Mouse (Mus musculus): ENCODE results near the gene Jpt2. TPM values are rescaled to one million over a fixed set of nuclear protein-coding genes. Genes with fewer than 3 reads are reported as not detected.

Gene Jpt2
- polyA plus RNA-seq, 1 experiment from 2014 or later: 95.0 TPM

DNA sequence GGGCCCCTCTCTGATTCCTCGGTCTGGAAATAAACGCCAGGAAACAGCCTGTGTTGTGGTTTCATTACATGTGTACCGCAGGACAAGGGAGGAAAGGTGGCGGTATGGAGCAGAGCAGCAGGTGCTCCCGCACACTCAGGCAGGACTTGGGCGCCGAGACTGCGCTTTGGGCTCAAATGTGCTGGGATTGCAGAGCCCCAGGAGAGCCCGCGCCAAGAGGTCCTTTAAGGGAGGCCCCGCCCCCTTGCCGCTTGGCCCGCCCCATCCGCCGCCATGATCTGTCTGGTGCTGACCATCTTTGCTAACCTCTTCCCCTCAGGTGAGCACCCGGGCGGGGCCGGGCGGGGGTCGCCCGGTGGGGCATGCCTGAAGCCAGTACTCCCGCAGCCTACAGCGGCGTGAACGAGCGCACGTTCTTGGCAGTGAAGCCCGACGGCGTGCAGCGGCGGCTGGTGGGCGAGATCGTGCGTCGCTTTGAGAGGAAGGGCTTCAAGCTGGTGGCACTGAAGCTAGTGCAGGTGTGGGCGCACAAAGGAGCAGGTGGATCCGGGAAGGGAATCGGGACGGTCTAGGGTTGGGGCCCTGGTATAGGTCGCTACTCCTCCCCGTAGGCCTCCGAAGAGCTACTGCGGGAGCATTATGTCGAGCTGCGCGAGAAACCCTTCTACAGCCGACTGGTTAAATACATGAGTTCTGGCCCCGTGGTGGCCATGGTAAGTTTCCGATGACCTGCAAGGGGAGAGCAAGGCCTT lies 64.1 kb downstream of the Jpt2 start, which contains the start of gene Nme3:
Gene Nme3, plus strand, starts transcription at position 260 of the 752 bp plus-strand sequence.
- H3K27me3 ChIP-seq (ENCODE audit: insufficient read depth, low read length): no peaks in the 10 kb centered on the region
- ATAC-seq (replicated peaks; ENCODE audit: low FRiP score, low read depth) (peak; percentile 67), DNase-seq (ENCODE audit: low spot score) (peak; percentile 86)
- WGBS: 1% methylated on average over 49 of the region's 50 CpGs
- peak within 1 kb of the TSS; percentile 95 for H3K4me2 ChIP-seq (ENCODE audit: low read length)
- H3K9ac ChIP-seq (ENCODE audit: low read depth, low read length): peak within 1 kb of the TSS; percentile 93
- peak; percentile 26; the same call in 1 of the 2 replicates for TF ChIP-seq CTCF (IDR thresholded peaks at IDR 0.05; ENCODE audit: low read depth)
- H3K36me3 ChIP-seq (ENCODE audit: insufficient read depth, low read length): peaks cover 48% of the 10 kb centered on the region
- H3K27ac ChIP-seq: peak within 1 kb of the TSS; percentile 89
- peaks cover 6% of the 10 kb centered on the region; the same call in 1 of the 2 replicates for H3K4me1 ChIP-seq (replicated peaks; ENCODE audit: insufficient read depth, low read length)
- H3K4me3 ChIP-seq (replicated peaks; ENCODE audit: low read depth, low read length): peak within 1 kb of the TSS; percentile 86
- no peaks in the 10 kb centered on the region for H3K9me3 ChIP-seq (replicated peaks; ENCODE audit: low read length)

DNA sequence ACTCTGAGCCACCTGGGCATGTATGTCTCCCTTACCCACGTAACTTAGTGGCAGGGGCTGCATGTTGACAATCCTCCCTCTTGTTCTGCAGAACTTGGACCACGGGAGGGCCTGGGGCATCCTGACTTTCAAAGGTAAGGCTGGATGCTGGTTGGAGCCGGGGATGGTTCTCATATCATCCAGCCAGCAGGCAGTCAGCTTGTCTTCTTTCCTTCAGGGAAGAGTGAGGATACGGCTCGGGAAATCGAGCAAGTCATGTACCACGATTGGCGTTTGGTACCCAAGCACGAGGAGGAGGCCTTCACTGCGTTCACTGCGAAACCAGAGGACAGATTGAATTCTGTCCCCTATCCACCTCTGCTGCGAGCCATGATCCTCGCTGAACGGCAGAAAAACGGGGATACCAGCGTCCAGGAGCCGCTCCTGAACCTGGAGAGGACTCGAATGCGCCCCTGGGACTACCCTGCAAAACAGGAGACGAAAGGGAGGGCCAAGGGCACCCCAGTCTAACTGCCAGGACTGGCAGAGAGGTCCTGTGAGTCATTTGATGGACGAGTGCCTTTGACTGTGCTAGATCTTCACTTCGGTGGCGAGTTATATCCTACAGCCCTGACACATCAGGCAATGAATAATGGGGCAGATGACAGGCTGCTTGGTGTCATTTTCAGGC lies 64.8 kb downstream of the Jpt2 start:
- Histone ChIP-seq H3K4me1 (replicated peaks; ENCODE audit: insufficient read depth, low read length) (peaks cover 6% of the 10 kb centered on the region; the same call in 1 of the 2 replicates), H3K27me3 (ENCODE audit: insufficient read depth, low read length) (no peaks in the 10 kb centered on the region), H3K27ac (peak overlapping the region; percentile 89), H3K4me3 (replicated peaks; ENCODE audit: low read depth, low read length) (peak overlapping the region; percentile 86), H3K4me2 (ENCODE audit: low read length) (peak overlapping the region; percentile 95), H3K36me3 (ENCODE audit: insufficient read depth, low read length) (peaks cover 47% of the 10 kb centered on the region), H3K9me3 (replicated peaks; ENCODE audit: low read length) (no peaks in the 10 kb centered on the region), H3K9ac (ENCODE audit: low read depth, low read length) (peak overlapping the region; percentile 93)
- WGBS: 6% methylated on average over 23 of the region's 23 CpGs
- ATAC-seq (replicated peaks; ENCODE audit: low FRiP score, low read depth) (no peak; the same call in 1 of the 2 replicates), DNase-seq (ENCODE audit: low spot score) (no peak)
- no peak for TF ChIP-seq CTCF (IDR thresholded peaks at IDR 0.05; ENCODE audit: low read depth)

DNA sequence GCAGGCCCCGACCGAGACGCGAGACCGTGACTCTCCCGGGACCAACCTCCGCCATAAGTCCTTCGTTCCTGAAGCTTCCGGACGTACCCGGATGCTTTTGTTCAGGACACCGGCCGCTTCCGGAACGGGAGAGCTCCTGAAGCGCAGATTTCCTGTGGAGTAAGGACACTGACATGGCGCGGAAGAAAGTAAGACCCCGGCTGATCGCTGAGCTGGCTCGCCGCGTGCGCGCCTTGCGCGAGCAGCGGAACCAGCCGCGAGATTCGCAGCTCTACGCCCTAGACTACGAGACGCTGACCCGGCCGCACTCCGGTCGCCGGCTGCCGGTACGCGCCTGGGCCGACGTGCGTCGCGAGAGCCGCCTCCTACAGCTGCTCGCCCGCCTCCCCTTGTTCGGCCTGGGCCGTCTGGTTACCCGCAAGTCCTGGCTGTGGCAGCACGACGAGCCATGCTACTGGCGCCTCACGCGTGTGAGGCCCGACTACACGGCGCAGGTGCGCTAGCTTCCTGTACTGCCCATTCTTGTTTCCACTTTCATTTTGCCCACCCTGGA lies 65.4 kb downstream of the Jpt2 start, which contains the start of the genes Eme2 and Mrps34:
Gene Eme2, minus strand, starts transcription at position 93 of the 553 bp plus-strand sequence.
Gene Mrps34, plus strand, starts transcription at position 122 of the 553 bp plus-strand sequence.
- no peak for TF ChIP-seq CTCF (IDR thresholded peaks at IDR 0.05; ENCODE audit: low read depth)
- DNase-seq (ENCODE audit: low spot score): peak; percentile 93
- H3K36me3 ChIP-seq (ENCODE audit: insufficient read depth, low read length): peaks cover 46% of the 10 kb centered on the region

DNA sequence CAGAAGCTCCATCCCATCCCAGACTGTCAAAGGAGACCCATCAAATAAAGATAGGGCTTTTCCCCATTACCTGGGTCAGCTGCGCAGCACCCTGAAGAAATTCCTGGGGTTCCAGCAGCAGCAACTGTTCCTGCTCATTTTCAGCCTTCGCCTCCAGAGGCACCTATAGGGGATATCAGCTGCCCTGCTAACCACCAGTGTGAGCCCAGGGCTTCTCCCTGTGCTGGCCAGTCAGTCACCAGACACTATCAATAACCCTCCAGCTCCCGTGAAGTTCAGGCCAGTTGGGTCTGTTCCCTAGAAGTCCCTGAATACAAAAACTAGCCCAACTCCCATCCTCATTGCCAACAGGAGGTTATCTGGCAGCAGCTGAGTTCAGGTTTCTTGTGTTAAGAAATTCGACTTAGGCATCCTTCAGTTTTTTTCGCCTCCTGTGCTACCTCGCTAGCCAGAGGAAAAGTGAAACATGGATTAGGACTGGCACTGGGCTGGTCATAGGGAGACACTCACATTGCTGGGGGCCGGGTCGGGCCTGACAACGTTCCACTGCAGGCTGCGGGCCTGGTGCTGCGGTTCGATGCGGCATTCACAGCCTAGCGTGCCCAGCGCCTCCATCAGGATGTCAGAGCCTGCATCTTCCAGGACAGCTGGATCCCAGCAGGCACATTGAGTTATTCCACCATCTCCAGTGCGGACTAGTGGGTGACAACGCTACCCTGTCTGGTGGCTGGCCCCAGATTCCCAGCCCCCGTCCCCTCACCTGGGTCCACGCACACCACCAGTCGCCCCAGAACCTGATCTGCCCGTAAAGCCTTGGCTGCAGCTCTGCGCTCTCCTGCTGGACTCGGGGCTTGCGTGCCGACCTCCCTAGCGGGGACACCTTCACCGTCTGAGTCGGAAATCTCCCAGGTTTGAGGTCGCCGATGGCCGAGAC lies 66.2 kb downstream of the Jpt2 start:
- H3K9me3 ChIP-seq (replicated peaks; ENCODE audit: low read length): no peaks in the 10 kb centered on the region
- H3K4me3 ChIP-seq (replicated peaks; ENCODE audit: low read depth, low read length): peak overlapping the region; percentile 86
- 8% methylated on average over 31 of the region's 31 CpGs for WGBS
- ATAC-seq (replicated peaks; ENCODE audit: low FRiP score, low read depth) (peak; percentile 2; the same call in 1 of the 2 replicates), DNase-seq (ENCODE audit: low spot score) (no peak)
- H3K27ac ChIP-seq: peak overlapping the region; percentile 89
- peaks cover 39% of the 10 kb centered on the region for H3K36me3 ChIP-seq (ENCODE audit: insufficient read depth, low read length)
- peak overlapping the region; percentile 93 for H3K9ac ChIP-seq (ENCODE audit: low read depth, low read length)
- H3K27me3 ChIP-seq (ENCODE audit: insufficient read depth, low read length): no peaks in the 10 kb centered on the region
- H3K4me1 ChIP-seq (replicated peaks; ENCODE audit: insufficient read depth, low read length): peaks cover 6% of the 10 kb centered on the region; the same call in 1 of the 2 replicates
- H3K4me2 ChIP-seq (ENCODE audit: low read length): peak overlapping the region; percentile 95
- TF ChIP-seq CTCF (IDR thresholded peaks at IDR 0.05; ENCODE audit: low read depth): no peak

More for the DNA sequence above, 65.4 kb downstream of the Jpt2 start, which contains the start of the genes Eme2 and Mrps34:
- peaks cover 6% of the 10 kb centered on the region; the same call in 1 of the 2 replicates for H3K4me1 ChIP-seq (replicated peaks; ENCODE audit: insufficient read depth, low read length)
- peak; percentile 38 for ATAC-seq (replicated peaks; ENCODE audit: low FRiP score, low read depth)
- H3K4me2 ChIP-seq (ENCODE audit: low read length): peak within 1 kb of the TSS; percentile 95
- under 1% methylated on average over 62 of the region's 62 CpGs for WGBS
- no peaks in the 10 kb centered on the region for H3K27me3 ChIP-seq (ENCODE audit: insufficient read depth, low read length)
- H3K9me3 ChIP-seq (replicated peaks; ENCODE audit: low read length): no peaks in the 10 kb centered on the region
- peak within 1 kb of the TSS; percentile 89 for H3K27ac ChIP-seq
- H3K9ac ChIP-seq (ENCODE audit: low read depth, low read length): peak within 1 kb of the TSS; percentile 93
- peak within 1 kb of the TSS; percentile 86 for H3K4me3 ChIP-seq (replicated peaks; ENCODE audit: low read depth, low read length)

DNA sequence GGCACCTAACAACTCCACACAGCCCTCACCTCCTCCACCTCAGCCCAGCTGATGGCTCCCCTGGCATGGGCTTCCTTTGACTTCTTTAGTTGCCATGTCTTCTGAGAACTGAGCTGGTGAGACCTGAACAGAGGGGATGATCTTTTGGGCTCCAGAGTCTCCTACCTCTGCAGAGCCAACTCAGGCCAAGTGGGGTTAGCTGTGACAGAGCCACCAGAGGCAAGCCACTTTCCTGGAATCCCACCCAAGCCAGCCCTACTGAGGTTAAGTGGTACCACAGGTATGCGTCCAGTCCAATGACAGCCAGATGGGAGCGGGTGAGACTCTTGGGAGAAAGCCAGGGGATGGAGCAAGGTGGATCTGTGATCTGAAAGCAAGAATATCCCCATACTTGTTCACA lies 67.2 kb downstream of the Jpt2 start:
- Histone ChIP-seq H3K9ac (ENCODE audit: low read depth, low read length) (no peak overlapping the region), H3K4me1 (replicated peaks; ENCODE audit: insufficient read depth, low read length) (peaks cover 6% of the 10 kb centered on the region; the same call in 1 of the 2 replicates), H3K4me3 (replicated peaks; ENCODE audit: low read depth, low read length) (no peak overlapping the region), H3K9me3 (replicated peaks; ENCODE audit: low read length) (no peaks in the 10 kb centered on the region), H3K4me2 (ENCODE audit: low read length) (no peak overlapping the region), H3K27me3 (ENCODE audit: insufficient read depth, low read length) (no peaks in the 10 kb centered on the region), H3K36me3 (ENCODE audit: insufficient read depth, low read length) (peaks cover 30% of the 10 kb centered on the region), H3K27ac (no peak overlapping the region)
- ATAC-seq (replicated peaks; ENCODE audit: low FRiP score, low read depth) (no peak), DNase-seq (ENCODE audit: low spot score) (no peak)
- WGBS: 91% methylated on average over 2 of the region's 2 CpGs
- no peak for TF ChIP-seq CTCF (IDR thresholded peaks at IDR 0.05; ENCODE audit: low read depth)
